Mouse (Mus musculus) forebrain, embryonic 12.5 days (tissue): ENCODE measurements around the gene Abcc4. TPM values are rescaled to one million over a fixed set of nuclear protein-coding genes. Genes with fewer than 3 reads are reported as not detected.

Source experiments
- ATAC-seq: fragments of 200-750 bp; cut with Nextera tagmentation; 2 replicates; pipeline ENCODE4 v1.8.0; 2017; ENCODE audit warnings: moderate TSS enrichment; ENCODE audit not compliant: low FRiP score
- H3K27ac ChIP-seq: fragments of 300-500 bp; sonication (generic); 2 replicates; pipeline ENCODE4 v1.5.1; 2016; ENCODE audit warnings: mild to moderate bottlenecking
- H3K27me3 ChIP-seq: fragments of 300-500 bp; sonication (generic); 2 replicates; pipeline ENCODE4 v1.6.1; 2016; ENCODE audit warnings: mild to moderate bottlenecking
- H3K36me3 ChIP-seq: fragments of 300-500 bp; sonication (generic); replicated peaks from 2 replicates; pipeline ENCODE4 v1.6.1; 2016; ENCODE audit warnings: mild to moderate bottlenecking
- H3K4me1 ChIP-seq: fragments of 300-500 bp; sonication (generic); 2 replicates; pipeline ENCODE4 v1.6.1; 2016
- H3K4me2 ChIP-seq: fragments of 300-500 bp; sonication (generic); 2 replicates; pipeline ENCODE4 v1.6.1; 2016; ENCODE audit warnings: mild to moderate bottlenecking, moderate library complexity
- H3K4me3 ChIP-seq: fragments of 300-500 bp; sonication (generic); replicated peaks from 2 replicates; pipeline ENCODE4 v1.5.1; 2016; ENCODE audit warnings: mild to moderate bottlenecking
- H3K9ac ChIP-seq: fragments of 300-500 bp; sonication (generic); 2 replicates; pipeline ENCODE4 v1.6.1; 2016; ENCODE audit warnings: mild to moderate bottlenecking
- H3K9me3 ChIP-seq: fragments of 300-500 bp; sonication (generic); 2 replicates; pipeline ENCODE4 v1.6.1; 2016
- WGBS: fragments of 180-500 bp; shearing (Covaris S2); methylation state at CpG from one replicate; pipeline ENCODE4 v1.1.7; 2016; 5-methylcytosine and 5-hydroxymethylcytosine counted together
- polyA plus RNA-seq: library from polyadenylated mRNA; unstranded; fragments of >200 nt; fragmentation: Nextera tagmentation; extraction: Ambion mirVana; gene quantifications from 2 replicates; pipeline ENCODE4 v1.2.1, GENCODE M21; 2016

Gene Abcc4
- polyA plus RNA-seq, 1 experiment from 2014 or later, result 2.1 TPM

DNA sequence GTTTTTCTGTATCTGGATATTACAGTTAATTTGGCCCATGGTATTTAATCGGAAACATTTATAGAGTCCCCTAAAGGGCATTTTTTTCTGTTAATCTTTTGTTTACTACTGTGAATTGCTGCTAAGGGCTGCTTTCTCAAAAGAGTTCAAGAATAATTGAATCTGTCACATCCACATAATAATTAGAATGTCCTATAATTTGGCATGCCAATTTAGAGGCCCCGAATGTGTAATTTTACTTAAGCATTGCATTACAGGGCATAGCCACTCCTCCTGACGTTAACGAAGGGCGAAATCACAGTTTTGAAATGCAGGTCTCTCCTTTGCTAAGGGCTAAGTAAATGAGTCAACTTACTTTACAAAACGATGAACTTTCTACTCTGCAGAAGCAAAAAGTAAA is 214.3 kb downstream of the Abcc4 start:
- H3K9me3 ChIP-seq, result 0 out of 2 replicates have a peak, but pooled peaks cover under 1% of the 10 kb centered on the region
- no peak overlapping the region for H3K4me3 ChIP-seq
- H3K9ac ChIP-seq, result no peak overlapping the region
- H3K36me3 ChIP-seq, result no peaks in the 10 kb centered on the region
- peaks cover 26% of the 10 kb centered on the region; the same call in 1 of the 2 replicates for H3K27me3 ChIP-seq
- H3K4me1 ChIP-seq, result peaks cover 16% of the 10 kb centered on the region
- peak overlapping the region; percentile 46 for H3K4me2 ChIP-seq
- no peak overlapping the region for H3K27ac ChIP-seq
- 32% methylated on average over 6 of the region's 6 CpGs for WGBS
- no peak for ATAC-seq

DNA sequence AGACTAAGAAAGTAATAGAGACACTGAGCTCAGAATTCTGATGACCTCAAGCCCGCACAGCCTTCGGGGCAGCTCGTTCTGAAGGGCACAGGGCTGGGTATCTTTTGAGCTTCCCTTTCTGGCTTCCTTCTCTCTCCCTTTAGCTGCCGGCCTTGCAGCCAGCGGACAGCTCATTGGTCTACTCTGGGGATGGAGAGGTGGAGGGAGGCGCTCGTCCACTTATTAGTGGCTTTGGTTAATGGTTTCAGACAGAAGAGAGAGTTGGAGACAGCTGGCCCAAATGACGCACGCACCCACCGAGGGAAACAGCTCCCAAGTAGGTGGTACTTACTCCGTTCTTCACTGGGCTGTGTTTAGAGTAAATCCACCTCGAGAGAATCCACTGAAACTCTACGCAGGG is 214.7 kb downstream of the Abcc4 start:
- Histone ChIP-seq H3K4me1 (peaks cover 16% of the 10 kb centered on the region), H3K9ac (no peak overlapping the region), H3K4me3 (no peak overlapping the region; the same call in 1 of the 2 replicates), H3K27me3 (peaks cover 26% of the 10 kb centered on the region; the same call in 1 of the 2 replicates), H3K27ac (no peak overlapping the region), H3K36me3 (no peaks in the 10 kb centered on the region), H3K4me2 (peak overlapping the region; percentile 46), H3K9me3 (no peaks in the 10 kb centered on the region)
- 12% methylated on average over 13 of the region's 13 CpGs for WGBS
- peak; percentile 55; the same call in 1 of the 2 replicates for ATAC-seq

DNA sequence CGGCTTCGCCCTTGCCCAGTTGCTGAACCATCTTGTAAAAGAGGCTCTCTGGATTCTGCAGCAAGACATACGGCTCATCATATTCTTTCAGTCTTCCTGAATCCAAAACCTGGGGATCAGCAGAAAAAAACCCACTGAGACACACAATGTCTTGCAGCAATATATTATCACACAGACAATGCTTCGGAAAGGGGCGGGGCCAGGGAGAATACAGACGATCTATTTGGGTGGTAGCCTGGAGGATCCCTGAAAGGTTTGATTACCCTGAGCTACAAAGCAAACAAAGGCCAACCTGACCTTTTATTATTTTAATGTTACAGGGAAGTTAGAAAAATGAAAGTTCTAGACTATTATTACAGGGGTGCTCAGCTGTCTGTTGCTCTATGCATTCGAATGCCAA is 215.5 kb downstream of the Abcc4 start:
- Histone ChIP-seq H3K4me2 (peak overlapping the region; percentile 46; the same call in 1 of the 2 replicates), H3K9ac (no peak overlapping the region), H3K4me3 (no peak overlapping the region), H3K4me1 (peaks cover 16% of the 10 kb centered on the region), H3K27ac (no peak overlapping the region), H3K27me3 (peaks cover 21% of the 10 kb centered on the region; the same call in 1 of the 2 replicates), H3K36me3 (no peaks in the 10 kb centered on the region), H3K9me3 (no peaks in the 10 kb centered on the region)
- WGBS, result 64% methylated on average over 7 of the region's 7 CpGs
- no peak for ATAC-seq

DNA sequence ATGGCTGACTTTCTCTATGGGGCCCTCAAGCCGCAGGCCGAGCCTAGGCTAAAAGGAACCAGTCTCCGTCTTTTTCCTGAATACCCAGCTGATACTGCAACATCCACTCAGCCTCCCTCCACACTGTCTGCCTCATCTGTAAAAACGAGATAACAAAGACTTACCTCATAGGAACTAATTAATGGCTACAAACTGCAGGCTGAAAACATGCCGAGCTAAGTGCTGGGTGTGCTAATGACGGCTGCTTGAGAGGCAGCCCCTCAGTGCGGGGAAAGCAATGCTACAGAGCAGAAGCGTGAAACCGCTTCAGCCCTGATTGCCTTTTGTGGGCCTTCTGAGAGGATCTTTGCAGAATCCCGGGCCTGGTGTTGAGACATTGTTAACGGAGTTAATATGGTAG is 219.7 kb downstream of the Abcc4 start:
- ATAC-seq, result peak; percentile 64; the same call in 1 of the 2 replicates
- no peaks in the 10 kb centered on the region for H3K9me3 ChIP-seq
- H3K4me1 ChIP-seq, result peaks cover 11% of the 10 kb centered on the region
- no peak overlapping the region for H3K9ac ChIP-seq
- H3K4me2 ChIP-seq, result no peak overlapping the region
- peaks cover 19% of the 10 kb centered on the region; the same call in 1 of the 2 replicates for H3K27me3 ChIP-seq
- H3K4me3 ChIP-seq, result no peak overlapping the region
- H3K36me3 ChIP-seq, result no peaks in the 10 kb centered on the region
- H3K27ac ChIP-seq, result no peak overlapping the region
- WGBS, result 37% methylated on average over 11 of the region's 11 CpGs

DNA sequence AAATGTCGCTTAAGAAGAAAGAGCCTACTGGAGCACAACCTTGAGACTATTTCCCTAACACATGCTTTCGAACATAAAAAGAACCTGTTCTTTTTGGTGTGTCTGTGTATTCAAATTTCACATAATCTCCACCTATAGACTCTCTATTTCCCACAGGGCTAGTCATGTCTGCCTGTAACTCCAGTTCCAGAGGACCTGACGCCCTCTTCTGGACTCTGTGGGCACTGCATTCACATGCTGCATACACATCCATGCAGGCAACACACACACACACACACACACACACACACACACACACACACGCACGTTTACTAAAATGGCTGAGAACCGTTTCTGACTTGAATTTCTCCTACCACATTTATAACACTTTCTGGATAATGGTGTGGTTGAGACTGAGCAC is 220.4 kb downstream of the Abcc4 start:
- ATAC-seq, result no peak
- Histone ChIP-seq H3K4me2 (no peak overlapping the region), H3K4me3 (no peak overlapping the region), H3K27ac (no peak overlapping the region), H3K4me1 (peaks cover 4% of the 10 kb centered on the region), H3K36me3 (no peaks in the 10 kb centered on the region), H3K9me3 (no peaks in the 10 kb centered on the region), H3K27me3 (peaks cover 19% of the 10 kb centered on the region; the same call in 1 of the 2 replicates), H3K9ac (no peak overlapping the region)
- 94% methylated on average over 6 of the region's 6 CpGs for WGBS

DNA sequence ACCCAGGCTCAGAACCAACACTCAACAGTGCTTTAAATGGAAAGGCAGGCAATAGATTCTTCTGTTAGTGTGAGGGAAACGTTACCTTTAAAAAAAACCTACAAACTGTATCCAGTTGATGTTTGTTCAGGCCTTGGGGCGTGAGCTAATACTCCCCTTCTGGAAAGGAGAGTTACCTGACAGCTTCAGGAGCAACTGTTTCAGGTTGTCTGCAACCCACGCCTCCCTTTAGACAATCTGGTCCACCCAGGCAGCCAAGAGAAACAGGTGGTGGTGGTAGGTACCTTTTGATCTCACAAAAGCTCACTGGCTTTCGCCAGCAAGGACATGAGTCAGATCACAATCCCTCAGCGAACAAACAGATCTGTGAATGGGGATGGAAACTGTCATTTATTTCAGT is 223.7 kb downstream of the Abcc4 start:
- Histone ChIP-seq H3K4me3 (no peak overlapping the region), H3K9me3 (no peaks in the 10 kb centered on the region), H3K9ac (no peak overlapping the region), H3K27me3 (0 out of 2 replicates have a peak, but pooled peaks cover 5% of the 10 kb centered on the region), H3K36me3 (no peaks in the 10 kb centered on the region), H3K27ac (no peak overlapping the region), H3K4me2 (no peak overlapping the region), H3K4me1 (no peaks in the 10 kb centered on the region)
- 87% methylated on average over 5 of the region's 5 CpGs for WGBS
- no peak for ATAC-seq

DNA sequence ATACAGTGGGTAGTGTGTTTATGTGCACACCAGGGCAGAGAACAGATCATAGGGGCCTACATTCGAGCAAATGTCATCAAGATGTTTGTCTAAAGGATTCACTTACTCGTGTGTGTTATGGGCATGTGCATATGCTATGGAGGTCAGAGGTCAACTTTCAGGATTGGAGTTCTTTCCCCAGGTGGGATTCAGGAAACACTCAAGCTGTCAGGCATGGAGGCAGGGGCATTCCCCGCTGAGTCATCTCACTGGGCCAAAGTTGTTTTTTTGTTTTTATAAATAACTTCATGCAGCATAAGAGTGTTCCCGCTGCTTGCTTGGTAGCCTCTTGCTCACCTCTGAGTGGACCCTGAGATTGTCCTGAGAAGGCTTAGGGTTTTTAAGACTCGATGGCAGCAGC is 224.2 kb downstream of the Abcc4 start:
- 0 out of 2 replicates have a peak, but pooled peaks cover 3% of the 10 kb centered on the region for H3K27me3 ChIP-seq
- WGBS, result 80% methylated on average over 5 of the region's 5 CpGs
- H3K4me2 ChIP-seq, result no peak overlapping the region
- no peaks in the 10 kb centered on the region for H3K4me1 ChIP-seq
- no peak for ATAC-seq
- no peak overlapping the region for H3K4me3 ChIP-seq
- no peak overlapping the region for H3K27ac ChIP-seq
- H3K9me3 ChIP-seq, result peaks cover under 1% of the 10 kb centered on the region; the same call in 1 of the 2 replicates
- no peaks in the 10 kb centered on the region for H3K36me3 ChIP-seq
- H3K9ac ChIP-seq, result no peak overlapping the region

DNA sequence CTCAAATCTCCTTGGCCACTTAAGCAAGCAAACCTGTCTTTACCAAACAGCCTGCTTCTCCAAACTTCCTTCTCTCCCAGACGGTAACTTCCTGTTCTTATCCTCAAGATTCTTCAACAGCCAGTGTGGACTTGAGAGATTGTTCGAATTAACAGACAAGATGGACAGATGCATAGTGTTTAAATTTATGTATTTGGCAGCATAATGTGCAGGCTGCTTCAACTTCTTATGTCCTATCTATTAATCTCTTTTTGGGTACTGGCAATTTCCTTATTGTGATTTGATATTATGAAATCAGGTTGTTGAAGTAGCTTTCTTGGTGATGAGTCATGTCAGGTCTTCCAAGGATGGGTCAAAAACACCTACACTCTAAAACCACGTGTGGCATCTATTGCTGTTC is 229.7 kb downstream of the Abcc4 start:
- Histone ChIP-seq H3K9ac (no peak overlapping the region), H3K9me3 (peaks cover 3% of the 10 kb centered on the region; the same call in 1 of the 2 replicates), H3K36me3 (no peaks in the 10 kb centered on the region), H3K4me2 (no peak overlapping the region), H3K4me1 (peaks cover 24% of the 10 kb centered on the region), H3K27ac (no peak overlapping the region), H3K27me3 (peaks cover 35% of the 10 kb centered on the region), H3K4me3 (no peak overlapping the region)
- no peak for ATAC-seq
- 89% methylated on average over 3 of the region's 3 CpGs for WGBS

DNA sequence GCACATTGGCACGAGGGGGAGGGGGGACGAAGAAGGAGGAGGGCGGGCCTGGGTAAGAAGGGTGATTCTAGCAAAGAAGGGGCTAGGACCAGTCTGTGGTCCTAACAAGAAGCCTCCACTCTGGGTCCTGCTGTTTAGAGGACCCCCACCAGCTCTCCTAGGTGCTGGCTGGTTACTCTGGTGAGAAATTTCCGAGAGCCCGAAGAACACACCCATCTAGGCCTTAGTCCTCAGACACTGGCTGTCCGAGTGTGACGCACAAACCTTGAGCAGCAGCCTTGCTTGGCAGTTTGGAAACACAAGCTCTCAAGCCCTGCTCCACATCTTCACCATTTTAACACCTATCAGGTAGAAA is 230.9 kb downstream of the Abcc4 start:
- no peak for ATAC-seq
- H3K4me3 ChIP-seq, result no peak overlapping the region

DNA sequence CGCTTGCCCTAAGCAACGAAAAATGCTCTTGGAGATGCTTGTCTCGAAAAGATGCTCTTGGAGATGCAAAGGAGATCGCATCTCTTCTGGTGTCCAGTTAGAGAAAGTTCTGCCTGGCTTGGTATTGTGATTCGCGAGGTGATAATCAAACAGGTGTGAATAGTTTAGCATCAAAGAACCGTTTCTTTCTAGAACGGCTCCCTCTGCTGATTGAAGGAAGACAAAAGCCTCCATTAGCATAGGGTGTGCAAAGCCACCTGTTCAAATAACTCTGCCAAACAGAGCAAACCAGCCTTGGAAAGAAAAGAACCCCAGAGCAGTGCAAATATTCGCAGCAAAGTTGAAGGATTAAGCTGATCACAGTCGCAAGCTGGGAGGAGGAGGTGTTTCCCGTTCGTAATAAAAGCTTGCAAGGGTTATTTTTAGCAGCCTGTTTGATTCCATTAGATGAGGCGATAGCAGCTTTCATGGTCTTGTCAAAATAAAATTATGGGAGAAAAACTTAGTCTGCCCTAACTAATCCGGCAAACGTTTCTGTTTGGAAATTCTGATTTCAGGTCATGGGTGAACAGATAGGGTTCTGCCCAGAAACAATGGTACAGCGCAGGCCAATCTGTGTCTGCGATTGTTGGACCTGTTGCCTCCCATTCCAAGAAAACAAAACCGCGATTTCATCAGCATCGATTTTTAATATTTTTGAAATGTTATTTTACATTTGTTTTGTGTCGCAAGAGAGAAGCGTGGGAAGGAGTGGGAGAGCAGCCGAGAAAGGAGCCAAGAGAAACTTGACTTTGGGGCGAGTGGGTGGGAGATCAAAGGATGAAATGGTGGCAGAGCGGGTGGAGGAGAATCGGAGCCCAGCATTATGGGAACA is 231.6 kb downstream of the Abcc4 start:
- Histone ChIP-seq H3K4me2 (peak overlapping the region; percentile 95), H3K27ac (no peak overlapping the region), H3K4me3 (peak overlapping the region; percentile 52), H3K27me3 (peaks cover 43% of the 10 kb centered on the region), H3K4me1 (peaks cover 24% of the 10 kb centered on the region), H3K36me3 (no peaks in the 10 kb centered on the region), H3K9ac (peak overlapping the region; percentile 60), H3K9me3 (peaks cover 3% of the 10 kb centered on the region; the same call in 1 of the 2 replicates)
- no peak for ATAC-seq
- WGBS, result 13% methylated on average over 26 of the region's 26 CpGs

More for the DNA sequence above, 230.9 kb downstream of the Abcc4 start:
- 36% methylated on average over 7 of the region's 7 CpGs for WGBS
- H3K9me3 ChIP-seq, result peaks cover 3% of the 10 kb centered on the region; the same call in 1 of the 2 replicates
- no peak overlapping the region for H3K27ac ChIP-seq
- peak overlapping the region; percentile 95 for H3K4me2 ChIP-seq
- H3K9ac ChIP-seq, result no peak overlapping the region
- H3K27me3 ChIP-seq, result peaks cover 42% of the 10 kb centered on the region
- peaks cover 24% of the 10 kb centered on the region for H3K4me1 ChIP-seq
- no peaks in the 10 kb centered on the region for H3K36me3 ChIP-seq

DNA sequence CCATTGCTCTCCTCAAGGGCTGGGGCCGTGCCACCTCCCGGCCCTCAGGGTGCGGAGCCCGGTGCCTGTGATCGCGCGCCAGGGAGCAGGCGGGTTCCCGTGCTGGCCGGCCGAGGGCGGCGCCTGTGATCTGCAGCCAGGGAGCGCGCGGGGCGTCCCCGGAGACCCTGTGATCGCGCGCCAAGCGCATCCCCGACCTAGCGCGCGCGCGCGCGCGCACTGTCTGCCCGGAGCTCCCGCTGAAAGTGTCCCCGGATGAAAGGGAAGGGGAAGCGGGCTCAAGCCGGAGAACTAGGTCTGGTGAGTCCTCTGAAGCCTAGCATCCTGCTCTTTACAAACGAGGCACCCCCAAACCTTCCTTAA is 232.2 kb downstream of the Abcc4 start:
- H3K27ac ChIP-seq, result no peak overlapping the region
- H3K9ac ChIP-seq, result peak overlapping the region; percentile 60
- under 1% methylated on average over 37 of the region's 37 CpGs for WGBS
- H3K36me3 ChIP-seq, result no peaks in the 10 kb centered on the region
- peak; percentile 80 for ATAC-seq
- peaks cover 43% of the 10 kb centered on the region for H3K27me3 ChIP-seq
- peak overlapping the region; percentile 95 for H3K4me2 ChIP-seq
- H3K9me3 ChIP-seq, result peaks cover 3% of the 10 kb centered on the region; the same call in 1 of the 2 replicates
- peaks cover 24% of the 10 kb centered on the region for H3K4me1 ChIP-seq
- H3K4me3 ChIP-seq, result peak overlapping the region; percentile 52

DNA sequence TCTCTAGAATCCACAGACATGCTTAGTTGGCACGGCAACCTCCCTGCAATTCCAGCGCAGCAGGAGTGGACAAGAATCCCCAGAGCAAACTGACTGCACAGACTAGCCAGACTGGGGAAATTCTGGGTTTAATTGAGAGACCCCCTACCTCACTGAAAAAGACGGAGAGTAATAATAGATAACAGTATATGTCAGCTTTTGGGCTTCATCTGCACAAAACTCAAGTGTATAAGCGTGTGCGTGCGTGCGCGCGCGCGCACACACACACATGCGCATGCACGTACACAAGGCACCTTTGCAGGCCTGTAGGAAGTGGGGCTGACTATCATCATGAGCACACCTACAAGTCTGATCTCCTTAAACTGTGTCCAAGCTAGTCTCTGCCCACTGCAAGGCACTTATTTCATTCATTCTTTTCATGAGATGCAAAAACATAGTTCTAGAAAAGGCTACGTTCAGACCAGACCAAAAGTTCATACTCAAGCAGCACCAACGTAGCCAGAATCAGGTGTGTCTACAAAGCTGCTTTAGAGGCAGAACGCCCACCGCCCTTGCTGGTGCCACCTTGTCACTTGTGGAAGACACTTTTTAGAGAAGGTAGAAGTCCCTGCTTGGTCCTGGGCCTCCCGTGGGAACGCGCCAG is 232.7 kb downstream of the Abcc4 start:
- Histone ChIP-seq H3K36me3 (no peaks in the 10 kb centered on the region), H3K4me1 (peaks cover 24% of the 10 kb centered on the region), H3K9me3 (peaks cover 3% of the 10 kb centered on the region; the same call in 1 of the 2 replicates), H3K4me3 (peak overlapping the region; percentile 52), H3K9ac (peak overlapping the region; percentile 60), H3K27me3 (peaks cover 45% of the 10 kb centered on the region), H3K27ac (no peak overlapping the region), H3K4me2 (peak overlapping the region; percentile 95)
- 12% methylated on average over 20 of the region's 20 CpGs for WGBS
- peak; percentile 44; the same call in 1 of the 2 replicates for ATAC-seq
